Mouse (Mus musculus): ENCODE measurements around the gene Nedd8. TPM values are rescaled to one million over a fixed set of nuclear protein-coding genes. Genes with fewer than 3 reads are reported as not detected.
A peak's percentile ranks its signal among the peaks of the same experiment; 100 is the strongest.

The Nedd8 gene
- polyA plus RNA-seq, 1 experiment from 2014 or later: 325 TPM

GRCm38 (mm10) chr14:55642679-55643059 lies 29.3 kb downstream of the Nedd8 start:
- in situ Hi-C loops (cut with MboI; ENCODE audit: low pct_unique_long_range_greater_than_20kb): no loop called here
- no peaks in the 10 kb centered on the region for H3K27me3 ChIP-seq
- TF ChIP-seq CTCF (IDR thresholded peaks at IDR 0.05): no peak
- CTCF ChIA-PET: interaction anchor here (0.6 kb wide), 1 partner anchor 18 kb away, joined by 3 read pairs; no protein-coding TSS in a partner anchor
- POLR2A ChIA-PET: interaction anchor here (0.6 kb wide), 1 partner anchor 33 kb away, joined by 5 read pairs; no protein-coding TSS in a partner anchor
- no peak for ATAC-seq
- DNase-seq (ENCODE audit: low read depth, low spot score): no peak

- ChIA-PET POLR2A (no interaction called here), CTCF (no interaction called here)
- no peak for ATAC-seq
- no peaks in the 10 kb centered on the region for H3K27me3 ChIP-seq
- no peak for TF ChIP-seq CTCF (IDR thresholded peaks at IDR 0.05)
- in situ Hi-C loops (cut with MboI; ENCODE audit: low pct_unique_long_range_greater_than_20kb): no loop called here
- DNase-seq (ENCODE audit: low read depth, low spot score): no peak
Observed at GRCm38 (mm10) chr14:55641291-55641690, 30.6 kb downstream of the Nedd8 start.

- ChIA-PET POLR2A (interaction anchor here (0.6 kb wide), 1 partner anchor 25 kb away, joined by 5 read pairs; no protein-coding TSS in a partner anchor), CTCF (no interaction called here)
- H3K27me3 ChIP-seq: no peaks in the 10 kb centered on the region
- TF ChIP-seq CTCF (IDR thresholded peaks at IDR 0.05): no peak
- ATAC-seq: no peak
- in situ Hi-C loops (cut with MboI; ENCODE audit: low pct_unique_long_range_greater_than_20kb): no loop called here
- no peak for DNase-seq (ENCODE audit: low read depth, low spot score)
Observed at GRCm38 (mm10) chr14:55640816-55641215, 31.1 kb downstream of the Nedd8 start.

GRCm38 (mm10) chr14:55637795-55638194 lies 34.1 kb downstream of the Nedd8 start, which contains the start of gene Gm49378:
Gm49378 (minus strand) TSS chr14:55637895.
- no peak for ATAC-seq
- POLR2A ChIA-PET: no interaction called here

GRCm38 (mm10) chr14:55635523-55636007 lies 36.4 kb downstream of the Nedd8 start, which contains the start of gene Ipo4:
Ipo4 (minus strand) TSS chr14:55635957.
- H3K27me3 ChIP-seq: no peaks in the 10 kb centered on the region
- ATAC-seq (peak; percentile 87), DNase-seq (ENCODE audit: low read depth, low spot score) (no peak)
- ChIA-PET POLR2A (interaction anchor here (0.6 to 0.9 kb wide), 2 partner anchors 24 to 111 kb away, joined by 3 to 4 read pairs; partner anchors contain the start of gene Mdp1), CTCF (interaction anchor here (0.9 kb wide), 1 partner anchor 9 kb away, joined by 3 read pairs; no protein-coding TSS in a partner anchor)
- no peak for TF ChIP-seq CTCF (IDR thresholded peaks at IDR 0.05)
- in situ Hi-C loops (cut with MboI; ENCODE audit: low pct_unique_long_range_greater_than_20kb): no loop called here

More at GRCm38 (mm10) chr14:55637795-55638194, 34.1 kb downstream of the Nedd8 start, which contains the start of gene Gm49378:
- no peak for TF ChIP-seq CTCF (IDR thresholded peaks at IDR 0.05)
- in situ Hi-C loops (cut with MboI; ENCODE audit: low pct_unique_long_range_greater_than_20kb): no loop called here
- CTCF ChIA-PET: no interaction called here
- DNase-seq (ENCODE audit: low read depth, low spot score): no peak
- no peaks in the 10 kb centered on the region for H3K27me3 ChIP-seq

GRCm38 (mm10) chr14:55634874-55635522 lies 36.9 kb downstream of the Nedd8 start:
- in situ Hi-C loops (cut with MboI; ENCODE audit: low pct_unique_long_range_greater_than_20kb): no loop called here

GRCm38 (mm10) chr14:55629312-55629711 lies 42.6 kb downstream of the Nedd8 start:
- DNase-seq (ENCODE audit: low read depth, low spot score) (no peak), ATAC-seq (no peak)
- H3K27me3 ChIP-seq: no peaks in the 10 kb centered on the region
- ChIA-PET CTCF (interaction anchor here (1.0 kb wide), 1 partner anchor 8 kb away, joined by 3 read pairs; no protein-coding TSS in a partner anchor), POLR2A (no interaction called here)
- in situ Hi-C loops (cut with MboI; ENCODE audit: low pct_unique_long_range_greater_than_20kb): no loop called here
- no peak for TF ChIP-seq CTCF (IDR thresholded peaks at IDR 0.05)

More at GRCm38 (mm10) chr14:55634874-55635522, 36.9 kb downstream of the Nedd8 start:
- ATAC-seq (peak; percentile 27), DNase-seq (ENCODE audit: low read depth, low spot score) (no peak)
- POLR2A ChIA-PET: interaction anchor here (0.6 to 1.3 kb wide), 3 partner anchors 11 to 111 kb away, joined by 3 to 4 read pairs (median 4); partner anchors contain the start of gene Mdp1
- H3K27me3 ChIP-seq: no peaks in the 10 kb centered on the region
- CTCF ChIA-PET: interaction anchor here (0.9 kb wide), 1 partner anchor 9 kb away, joined by 3 read pairs; no protein-coding TSS in a partner anchor
- TF ChIP-seq CTCF (IDR thresholded peaks at IDR 0.05): no peak

GRCm38 (mm10) chr14:55628077-55628827 lies 43.7 kb downstream of the Nedd8 start:
- ChIA-PET CTCF (interaction anchor here (1.1 kb wide), 1 partner anchor 38 kb away, joined by 3 read pairs; the partner anchor contains the start of gene Psme2), POLR2A (no interaction called here)
- in situ Hi-C loops (cut with MboI; ENCODE audit: low pct_unique_long_range_greater_than_20kb): no loop called here
- no peak for ATAC-seq
- DNase-seq (ENCODE audit: low read depth, low spot score): no peak
- no peaks in the 10 kb centered on the region for H3K27me3 ChIP-seq
- no peak for TF ChIP-seq CTCF (IDR thresholded peaks at IDR 0.05)

GRCm38 (mm10) chr14:55618486-55619195 lies 53.3 kb downstream of the Nedd8 start:
- ATAC-seq: no peak

GRCm38 (mm10) chr14:55617822-55618221 lies 54.1 kb downstream of the Nedd8 start, which contains the start of gene Rec8:
Rec8 (plus strand) TSS chr14:55618037.
- POLR2A ChIA-PET: no interaction called here
- no peak for ATAC-seq
- CTCF ChIA-PET: no interaction called here
- DNase-seq (ENCODE audit: low read depth, low spot score): no peak
- H3K27me3 ChIP-seq: no peaks in the 10 kb centered on the region
- no peak for TF ChIP-seq CTCF (IDR thresholded peaks at IDR 0.05)
- in situ Hi-C loops (cut with MboI; ENCODE audit: low pct_unique_long_range_greater_than_20kb): loop anchor here (10.0 kb wide), 1 partner anchor 123 kb away; the partner anchor contains the start of gene Carmil3

More at GRCm38 (mm10) chr14:55618486-55619195, 53.3 kb downstream of the Nedd8 start:
- no peak for DNase-seq (ENCODE audit: low read depth, low spot score)
- ChIA-PET POLR2A (interaction anchor here (0.6 kb wide), 1 partner anchor 242 kb away, joined by 3 read pairs; no protein-coding TSS in a partner anchor), CTCF (no interaction called here)
- no peaks in the 10 kb centered on the region for H3K27me3 ChIP-seq
- in situ Hi-C loops (cut with MboI; ENCODE audit: low pct_unique_long_range_greater_than_20kb): loop anchor here (10.0 kb wide), 1 partner anchor 124 kb away; the partner anchor contains the start of gene Carmil3
- no peak for TF ChIP-seq CTCF (IDR thresholded peaks at IDR 0.05)

All from Patski (cell line).